Mouse (Mus musculus) cerebral cortex, adult 2 months (tissue): ENCODE measurements around the gene Zfp1.

Experiments
- WGBS: fragments of 180-500 bp; shearing (Covaris S2); methylation state at CpG from one replicate; pipeline ENCODE4 v1.1.7; 2018; 5-methylcytosine and 5-hydroxymethylcytosine counted together

Zfp1 gene

GRCm38 (mm10) chr8:111625694-111626527, 17.3 kb upstream of the Zfp1 start:
- 19% methylated on average over 6 of the region's 6 CpGs for WGBS

GRCm38 (mm10) chr8:111626528-111626820, 16.7 kb upstream of the Zfp1 start:
- WGBS = 18% methylated on average over 8 of the region's 8 CpGs

DNA sequence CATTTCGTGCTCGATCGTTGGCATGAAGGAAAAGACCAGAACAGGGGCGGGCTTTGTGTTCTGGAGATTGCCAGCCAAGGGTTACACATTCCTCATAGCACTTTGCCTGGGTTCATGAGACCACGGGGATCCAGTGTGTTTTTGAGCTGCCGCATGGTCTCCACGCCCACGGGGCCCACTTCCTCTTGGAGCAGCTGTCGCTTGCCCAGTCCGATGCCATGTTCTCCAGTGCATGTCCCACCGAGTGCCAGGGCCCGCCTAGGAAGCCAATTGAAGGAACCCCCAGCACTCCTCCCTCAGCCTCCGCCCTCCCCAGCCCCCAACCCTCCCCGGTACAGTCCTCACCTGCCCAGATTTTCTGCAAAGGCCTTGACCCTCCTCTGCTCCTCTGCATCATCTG, 16.3 kb upstream of the Zfp1 start:
- 59% methylated on average over 14 of the region's 14 CpGs for WGBS

DNA sequence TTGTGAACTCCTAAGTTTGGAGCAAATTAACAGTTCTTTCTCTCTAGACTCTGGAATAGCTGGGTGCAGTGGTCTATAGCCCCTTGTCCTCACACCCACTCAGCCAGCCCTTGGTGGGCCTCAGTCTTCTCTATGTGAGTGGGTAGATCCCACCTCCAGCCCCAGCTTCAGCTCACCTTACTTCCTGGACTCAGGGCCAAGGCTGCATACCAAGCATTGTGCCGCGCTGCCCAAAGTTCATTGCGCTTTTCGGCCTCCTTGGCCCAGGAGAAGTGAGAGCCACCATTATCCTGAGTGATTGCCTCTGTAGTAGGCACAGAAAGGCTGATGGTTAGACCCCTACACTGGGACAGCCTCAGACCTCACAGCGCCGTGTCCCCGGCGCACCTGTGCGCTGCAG, 15.3 kb upstream of the Zfp1 start:
- WGBS = 96% methylated on average over 9 of the region's 9 CpGs

DNA sequence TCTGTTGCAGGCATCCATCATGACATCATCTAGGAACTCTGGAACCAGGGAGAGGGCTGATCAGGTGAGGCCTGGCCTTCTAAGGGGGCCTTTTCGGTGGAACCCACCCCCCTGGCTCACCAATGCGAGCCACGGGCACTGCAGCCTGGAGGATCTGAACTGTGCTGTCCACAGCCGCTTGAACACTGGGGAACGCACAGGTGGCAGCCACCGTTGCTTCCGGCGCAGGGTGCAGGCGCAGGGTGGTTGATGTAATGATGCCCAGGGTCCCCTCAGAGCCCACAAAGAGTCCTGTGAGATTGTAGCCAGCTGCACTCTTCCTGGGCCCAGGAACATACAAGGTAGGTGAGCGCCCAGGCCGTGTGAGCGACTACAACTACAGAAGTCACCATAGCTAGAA, 14.8 kb upstream of the Zfp1 start:
- 95% methylated on average over 12 of the region's 12 CpGs for WGBS

- WGBS = 93% methylated on average over 19 of the region's 19 CpGs
Observed at GRCm38 (mm10) chr8:111628894-111629501, 14.2 kb upstream of the Zfp1 start.

- 16% methylated on average over 13 of the region's 13 CpGs for WGBS
Observed at GRCm38 (mm10) chr8:111630105-111630521, 13.1 kb upstream of the Zfp1 start, which contains the start of gene Ldhd. TSS of gene Ldhd (minus strand) at chr8:111630374.

GRCm38 (mm10) chr8:111631589-111631988, 11.6 kb upstream of the Zfp1 start:
- WGBS = 58% methylated on average over 8 of the region's 8 CpGs

- WGBS = 98% methylated on average over 3 of the region's 3 CpGs
Observed at GRCm38 (mm10) chr8:111632976-111633375, 10.2 kb upstream of the Zfp1 start.

- 51% methylated on average over 2 of the region's 2 CpGs for WGBS
Observed at GRCm38 (mm10) chr8:111641064-111641463, 2.1 kb upstream of the Zfp1 start.

DNA sequence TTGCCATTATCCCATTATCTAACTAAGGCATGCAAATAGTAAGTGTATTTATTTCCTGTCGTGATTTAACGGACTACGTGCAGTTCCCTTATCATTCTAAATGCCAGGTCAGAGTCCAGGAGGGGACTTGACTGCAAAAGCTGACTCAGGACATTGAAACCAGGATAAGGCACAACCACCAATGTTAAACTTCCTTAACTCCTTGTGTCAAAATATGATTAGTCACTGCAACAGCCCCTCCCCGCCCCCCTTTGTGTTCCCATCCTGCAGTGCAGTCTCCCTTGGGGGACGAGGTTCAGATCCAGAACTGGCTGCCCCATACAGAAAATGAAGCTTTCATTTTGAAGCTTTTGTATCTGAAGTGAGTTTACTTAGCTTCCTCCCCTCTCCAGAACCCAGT, 705 bp upstream of the Zfp1 start:
- 46% methylated on average over 5 of the region's 5 CpGs for WGBS

- WGBS = under 1% methylated on average over 5 of the region's 5 CpGs
Observed at GRCm38 (mm10) chr8:111642939-111643263, 300 bp upstream of the Zfp1 start.

GRCm38 (mm10) chr8:111644286-111645051, 1.3 kb downstream of the Zfp1 start:
- 32% methylated on average over 12 of the region's 12 CpGs for WGBS

DNA sequence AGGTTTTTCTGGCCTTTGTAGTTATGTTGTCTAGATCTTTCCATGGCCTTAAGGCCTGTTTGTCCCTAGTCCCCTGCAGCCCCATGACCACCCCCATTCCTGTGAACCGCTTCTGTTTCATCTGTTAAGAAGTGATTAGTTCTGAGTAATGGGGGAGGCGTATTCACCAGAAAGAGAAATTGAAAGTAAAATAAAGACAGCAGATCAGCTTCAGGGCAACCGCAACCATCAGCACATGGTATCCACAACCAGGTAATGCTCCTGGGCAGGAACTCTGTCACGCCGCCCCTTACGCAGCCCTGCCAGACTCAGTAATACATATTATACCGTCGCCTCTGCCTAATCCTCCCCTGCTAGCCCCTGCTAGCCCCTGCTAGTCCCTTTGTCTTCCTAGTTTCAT, 2.5 kb downstream of the Zfp1 start:
- 95% methylated on average over 8 of the region's 8 CpGs for WGBS

GRCm38 (mm10) chr8:111648834-111649233, 5.6 kb downstream of the Zfp1 start:
- WGBS = 87% methylated on average over 2 of the region's 2 CpGs

DNA sequence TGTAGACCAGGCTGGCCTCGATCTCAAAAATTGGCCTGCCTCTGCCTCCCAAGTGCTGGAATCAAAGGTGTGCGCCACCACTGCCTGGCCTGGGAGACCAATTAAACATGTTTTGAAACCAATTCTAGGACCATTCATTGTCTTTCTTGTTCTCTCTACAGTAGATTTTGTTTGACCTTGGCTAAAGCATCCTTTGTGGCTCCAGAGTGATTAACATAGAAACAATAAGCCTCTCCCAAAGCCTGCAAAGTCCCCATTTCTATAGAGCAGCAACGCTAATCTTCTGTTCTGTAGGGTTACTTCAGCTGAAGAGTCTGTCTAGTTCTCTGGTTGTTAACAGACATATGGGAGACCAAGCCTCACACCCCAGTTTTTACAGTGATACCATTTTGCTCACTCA, 7.5 kb downstream of the Zfp1 start:
- WGBS = 68% methylated on average over 3 of the region's 3 CpGs

DNA sequence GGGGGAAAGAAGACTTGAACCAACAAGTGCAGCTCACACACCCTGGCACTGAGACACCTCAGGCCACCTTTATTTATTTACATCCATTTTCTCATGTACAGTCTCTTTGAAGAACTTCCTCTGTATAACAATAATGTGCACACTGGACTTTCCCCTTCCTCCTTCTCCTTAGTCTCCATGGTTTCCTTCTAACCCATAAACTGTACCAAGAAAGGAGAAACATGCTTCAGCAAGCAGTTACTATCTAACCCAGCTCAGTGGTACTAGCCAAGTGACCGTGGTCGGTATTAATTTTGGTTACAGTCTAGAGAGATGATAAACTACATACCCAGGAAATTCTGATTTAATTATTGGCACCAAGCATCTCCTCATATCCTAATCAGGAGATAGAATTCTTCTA, 10.3 kb downstream of the Zfp1 start:
- 83% methylated on average over 2 of the region's 2 CpGs for WGBS

GRCm38 (mm10) chr8:111657312-111657854, 14.2 kb downstream of the Zfp1 start:
- 46% methylated on average over 1 of the region's 1 CpGs for WGBS

GRCm38 (mm10) chr8:111658819-111659423, 15.7 kb downstream of the Zfp1 start:
- WGBS = 55% methylated on average over 6 of the region's 6 CpGs

DNA sequence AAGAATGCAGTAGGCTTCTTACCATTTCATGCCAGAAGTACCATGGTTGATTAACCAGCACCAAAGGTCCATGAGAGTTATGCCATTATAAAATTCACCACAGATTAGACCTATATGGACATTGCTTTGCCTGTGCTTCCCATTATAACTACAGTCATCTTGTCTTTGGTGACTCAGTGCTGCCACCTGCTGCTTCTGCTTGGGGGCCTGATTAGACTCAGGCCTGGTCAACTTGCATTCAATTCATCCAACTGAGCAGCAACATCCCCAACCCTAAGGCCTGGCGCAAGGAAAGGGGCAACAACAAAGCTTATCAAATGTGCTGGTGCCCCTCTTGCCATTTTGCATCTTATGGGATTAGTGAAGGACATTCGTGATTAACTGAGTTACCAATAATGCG, 19.3 kb downstream of the Zfp1 start:
- WGBS = 86% methylated on average over 3 of the region's 3 CpGs

DNA sequence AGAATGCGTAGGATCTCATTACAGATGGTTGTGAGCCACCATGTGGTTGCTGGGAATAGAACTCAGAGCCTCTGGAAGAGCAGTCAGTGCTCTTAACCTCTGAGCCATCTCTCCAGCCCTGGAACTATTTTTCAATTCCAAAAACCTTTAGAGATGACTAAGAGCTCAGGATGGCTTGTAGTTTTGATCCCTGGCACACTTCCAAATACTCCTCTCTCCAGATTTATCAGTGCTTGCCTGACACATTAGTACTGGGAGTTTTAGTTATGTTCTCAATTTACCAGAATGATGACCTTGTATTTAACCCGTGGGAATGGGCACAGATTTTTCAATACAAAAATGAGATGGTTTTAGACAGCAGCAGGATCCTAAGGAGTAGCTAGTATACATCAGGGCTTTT, 23.6 kb downstream of the Zfp1 start:
- 73% methylated on average over 2 of the region's 2 CpGs for WGBS

DNA sequence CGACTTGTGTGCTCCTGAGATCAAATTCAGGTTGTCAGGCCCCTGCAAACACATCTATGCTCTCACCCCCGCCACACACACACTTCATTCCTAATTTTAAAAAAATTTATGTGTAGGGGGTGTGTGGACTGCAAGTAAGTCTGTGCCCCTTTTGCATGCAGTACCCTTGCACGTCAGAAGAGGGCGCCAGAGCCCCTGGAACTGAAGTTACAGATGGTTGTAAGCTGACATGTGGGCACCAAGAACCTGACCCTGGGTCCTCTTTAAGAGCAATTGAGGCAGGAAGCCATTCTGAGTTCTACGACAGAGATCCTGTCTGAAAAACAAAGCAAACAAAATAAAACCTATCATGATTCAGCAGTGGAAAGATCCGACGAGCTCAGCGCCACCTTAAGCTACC, 33.0 kb downstream of the Zfp1 start:
- WGBS = 85% methylated on average over 8 of the region's 8 CpGs
